Mouse (Mus musculus): Measurements from ENCODE around the gene Kdm2b. TPM values are rescaled to one million over a fixed set of nuclear protein-coding genes. Genes with fewer than 3 reads are reported as not detected.

Gene Kdm2b
- total RNA-seq, 2 experiments from 2014 or later: 32.9 to 33.7 TPM

DNA sequence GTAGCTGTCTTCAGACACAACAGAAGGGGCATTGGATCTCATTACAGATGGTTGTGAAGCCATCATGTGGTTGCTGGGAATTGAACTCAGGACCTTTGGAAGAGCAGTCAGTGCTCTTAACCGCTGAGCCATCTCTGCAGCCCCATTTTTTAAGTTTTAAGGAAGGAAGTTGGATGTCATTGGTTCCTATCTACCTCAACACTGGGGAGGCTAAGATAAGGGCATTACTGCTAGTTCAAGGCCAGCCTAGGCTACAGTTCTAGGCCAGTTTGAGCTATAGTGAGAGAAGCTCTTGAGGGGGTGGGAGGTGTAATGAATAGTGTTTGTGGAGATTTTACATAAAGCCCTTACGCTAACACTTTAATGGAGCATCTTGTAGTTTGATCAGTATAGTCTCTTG is 126.6 kb downstream of the Kdm2b start:
- no peak for DNase-seq (ENCODE audit: low spot score in 2 of 2)

DNA sequence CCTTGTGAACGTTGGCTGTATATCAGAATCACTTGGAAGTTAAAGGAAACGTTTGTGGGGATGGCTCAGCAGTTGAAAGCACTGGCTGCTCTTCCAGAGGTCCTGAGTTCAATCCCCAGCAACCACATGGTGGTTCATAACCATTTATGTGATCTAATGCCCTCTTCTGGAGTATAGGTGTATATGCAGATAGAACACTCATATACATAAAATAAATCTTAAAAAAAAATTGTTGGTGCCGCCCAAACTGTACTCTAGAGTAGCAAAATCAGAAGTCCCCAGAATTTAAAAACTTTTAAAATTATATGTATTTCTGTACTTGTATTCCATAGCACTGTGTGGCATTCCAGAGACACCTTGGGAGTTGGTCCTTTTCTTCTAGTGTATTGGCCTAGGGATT is 133.8 kb downstream of the Kdm2b start:
- no peak for DNase-seq (ENCODE audit: low spot score in 2 of 2)

DNA sequence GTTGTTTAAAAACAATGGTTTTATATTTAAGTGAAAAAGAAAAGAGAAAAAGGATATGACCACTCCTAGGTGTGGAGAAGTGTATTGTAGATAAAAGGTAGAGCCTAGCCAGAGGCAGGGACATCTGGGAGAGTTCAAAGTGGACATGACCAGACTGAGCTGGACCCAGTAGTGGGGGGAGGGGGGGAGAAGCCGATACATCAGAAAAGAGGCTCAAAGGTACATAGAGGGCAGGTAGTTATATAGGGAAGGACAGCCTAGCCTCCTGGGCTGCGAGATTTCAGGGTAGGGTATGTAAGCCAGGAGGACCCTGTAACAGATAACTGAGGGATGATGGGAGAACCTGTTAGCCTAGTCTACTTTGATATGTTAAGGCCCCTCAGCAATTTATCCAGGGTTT is 137.0 kb downstream of the Kdm2b start:
- DNase-seq (ENCODE audit: low spot score in 2 of 2): no peak

DNA sequence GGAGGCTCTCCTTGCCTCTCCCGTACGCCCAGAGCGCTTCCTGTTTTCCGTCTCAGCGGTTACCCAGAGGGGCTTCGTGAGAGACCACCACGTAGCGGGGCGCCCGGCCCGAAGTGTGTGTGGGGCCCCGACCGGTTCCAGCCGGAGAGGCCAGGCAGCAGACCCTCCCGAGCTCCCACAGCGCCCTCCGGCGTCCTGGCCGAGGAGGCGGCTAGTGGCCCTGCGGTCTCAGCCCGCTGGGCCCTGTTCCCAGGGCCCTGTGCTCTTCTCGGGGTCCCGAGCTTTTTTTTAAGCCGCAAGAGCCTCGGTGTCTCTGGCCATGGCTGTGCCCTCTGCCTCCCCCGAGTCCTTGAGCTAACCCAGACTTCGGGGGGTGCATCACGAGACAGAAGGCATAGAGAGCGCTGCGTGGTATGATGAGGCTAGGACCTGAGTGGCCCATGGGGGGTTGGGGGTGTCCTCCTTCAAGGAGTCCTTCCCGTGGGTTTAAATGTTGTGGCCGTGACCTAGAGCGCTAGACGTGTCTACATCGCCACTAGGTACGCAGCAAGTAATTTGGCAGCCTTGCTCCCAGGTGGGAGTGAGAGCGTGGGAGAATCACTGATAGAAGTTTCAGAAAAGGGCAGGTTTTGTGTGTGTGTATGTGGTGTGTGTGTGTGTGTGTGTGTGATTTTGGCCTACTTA is 139.2 kb downstream of the Kdm2b start:
- peak in 1 of 2 experiments; percentile 4 for DNase-seq (ENCODE audit: low spot score in 2 of 2)

DNA sequence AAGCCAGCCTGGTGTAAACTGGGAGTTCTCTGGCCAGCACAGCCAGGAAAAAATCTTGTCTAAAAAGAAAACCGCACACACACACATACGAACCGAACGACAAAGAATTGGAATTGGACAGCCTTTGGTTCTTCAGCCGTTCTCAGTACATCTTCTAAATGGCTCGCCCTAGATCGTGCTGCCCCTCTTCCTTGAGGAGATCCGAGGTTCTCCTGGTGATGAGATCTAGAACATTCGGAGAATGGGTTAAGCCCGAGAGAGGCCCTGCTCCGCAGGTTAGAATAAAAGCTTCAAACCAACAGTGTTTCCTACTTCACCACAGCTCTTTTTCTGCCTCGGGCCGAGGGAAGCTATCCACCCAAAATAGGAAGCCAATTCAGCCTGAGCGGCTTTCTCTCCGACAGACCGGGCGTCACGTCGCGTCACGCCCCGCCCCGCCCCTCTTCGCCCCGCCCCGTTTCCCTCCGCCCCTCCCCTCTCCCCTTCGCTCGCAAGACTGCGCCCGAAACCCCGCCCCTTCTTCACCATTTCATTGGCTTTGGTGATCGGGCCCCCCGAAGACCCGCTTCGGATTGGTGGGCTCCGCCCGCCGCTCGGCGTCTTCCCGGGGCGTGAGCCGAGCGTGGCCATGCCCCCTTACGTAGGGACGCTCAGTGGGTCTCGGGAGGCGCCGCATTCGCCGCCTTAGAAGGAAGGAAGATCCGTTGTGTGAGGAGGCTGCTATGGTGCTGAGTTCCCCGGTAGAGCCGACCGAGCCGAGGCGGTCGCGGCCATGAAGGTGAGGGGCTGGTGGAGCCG is 139.9 kb downstream of the Kdm2b start, which contains the start of gene Rnf34:
Gene Rnf34, plus strand, starts transcription at position 528 of the 798 bp plus-strand sequence.
- DNase-seq (ENCODE audit: low spot score in 2 of 2): peak; percentile 82 to 95

DNA sequence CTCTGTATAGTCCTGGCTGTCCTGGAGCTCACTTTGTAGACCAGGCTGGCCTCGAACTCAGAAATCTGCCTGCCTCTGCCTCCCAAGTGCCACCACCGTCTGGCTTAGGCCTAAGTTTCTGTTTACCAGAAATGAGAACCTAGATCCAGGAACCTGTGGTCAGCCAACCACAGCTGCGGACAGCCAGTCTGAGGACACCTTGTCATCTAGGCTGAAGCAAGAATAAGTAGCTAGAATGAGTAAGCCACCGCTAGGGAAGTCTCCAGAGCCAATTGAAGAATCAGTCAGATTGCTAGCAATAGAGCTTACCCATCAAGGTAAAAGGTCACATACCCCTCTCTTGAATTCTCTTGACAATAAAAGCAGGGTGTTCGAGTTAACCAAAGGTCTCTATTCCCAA is 145.8 kb downstream of the Kdm2b start:
- no peak for DNase-seq (ENCODE audit: low spot score in 2 of 2)

DNA sequence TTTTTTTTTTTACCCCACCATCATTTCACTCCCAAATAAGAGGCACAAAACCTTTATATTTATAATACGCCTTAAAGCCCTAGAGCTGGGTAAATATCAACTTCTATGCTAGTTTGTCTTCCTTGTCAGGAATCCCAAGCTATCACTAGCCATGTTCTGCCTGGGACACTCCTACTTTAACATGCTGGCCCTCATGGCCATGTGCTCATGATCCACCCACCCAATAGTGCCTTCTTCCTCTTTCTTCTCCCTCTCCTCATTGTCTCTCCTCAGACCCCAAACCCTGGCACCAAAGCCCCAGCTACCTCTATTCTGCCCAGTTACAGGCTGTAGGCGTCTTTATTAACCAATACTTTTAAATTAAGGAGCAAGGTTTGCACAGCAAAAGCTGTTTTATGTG is 148.5 kb downstream of the Kdm2b start:
- no peak for DNase-seq (ENCODE audit: low spot score in 2 of 2)

DNA sequence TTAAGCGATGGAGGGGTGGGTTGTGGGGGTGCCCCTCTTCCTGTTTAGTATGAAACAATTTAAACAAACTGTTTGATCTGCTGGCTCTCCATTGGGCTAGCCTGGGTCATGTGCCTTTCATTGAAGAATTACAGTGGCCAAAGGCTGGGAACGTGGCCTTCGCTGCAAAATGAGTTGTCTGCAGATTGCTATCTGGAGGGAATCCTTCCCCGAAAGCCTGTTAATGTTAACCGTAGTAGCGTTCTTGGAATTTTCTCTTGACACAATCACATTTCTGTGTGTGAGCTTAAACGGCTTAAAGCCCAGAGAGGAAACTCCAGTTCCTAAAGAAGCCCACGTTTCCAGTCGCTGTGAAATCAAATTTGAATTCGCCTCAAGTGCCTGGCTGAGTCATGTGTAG is 156.6 kb downstream of the Kdm2b start:
- DNase-seq (ENCODE audit: low spot score in 2 of 2): no peak

DNA sequence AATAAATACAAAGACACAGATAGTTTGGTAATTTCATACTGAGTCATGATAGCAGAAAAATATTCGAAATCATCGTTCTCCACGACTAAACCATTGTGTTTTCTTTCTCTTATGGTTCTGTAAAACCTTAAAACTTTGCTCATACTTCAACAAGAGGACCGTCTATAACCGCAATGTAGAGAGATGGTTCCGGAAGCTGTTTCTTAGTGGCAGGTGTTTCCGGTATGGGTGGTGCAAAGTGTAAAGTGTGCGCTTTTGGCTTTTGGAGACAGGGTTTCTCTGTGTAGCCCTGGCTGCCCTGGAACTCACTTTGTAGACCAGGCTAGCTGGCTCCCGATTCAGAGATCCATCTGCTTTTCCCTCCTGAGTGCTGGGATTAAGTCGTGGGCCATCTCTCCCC is 157.1 kb downstream of the Kdm2b start:
- no peak for DNase-seq (ENCODE audit: low spot score in 2 of 2)

DNA sequence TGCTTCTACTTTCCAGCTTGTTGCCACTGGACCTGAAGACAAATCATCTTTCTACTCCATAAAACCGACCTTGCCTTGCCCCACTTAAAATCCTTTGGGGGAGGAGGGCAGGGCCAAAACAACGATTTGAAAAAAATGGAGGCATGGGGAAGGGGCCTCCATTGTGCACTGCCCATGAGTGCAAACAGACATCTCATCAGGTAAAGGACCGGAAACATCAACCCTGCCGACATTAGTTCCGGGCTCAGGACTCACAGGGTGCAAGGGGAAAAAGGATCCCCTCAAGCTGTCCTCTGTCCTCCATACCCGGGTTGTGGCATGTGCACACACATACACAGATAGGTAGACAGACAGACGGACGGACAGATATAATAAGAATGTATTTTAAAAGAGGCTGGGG is 164.5 kb downstream of the Kdm2b start:
- no peak for DNase-seq (ENCODE audit: low spot score in 2 of 2)

DNA sequence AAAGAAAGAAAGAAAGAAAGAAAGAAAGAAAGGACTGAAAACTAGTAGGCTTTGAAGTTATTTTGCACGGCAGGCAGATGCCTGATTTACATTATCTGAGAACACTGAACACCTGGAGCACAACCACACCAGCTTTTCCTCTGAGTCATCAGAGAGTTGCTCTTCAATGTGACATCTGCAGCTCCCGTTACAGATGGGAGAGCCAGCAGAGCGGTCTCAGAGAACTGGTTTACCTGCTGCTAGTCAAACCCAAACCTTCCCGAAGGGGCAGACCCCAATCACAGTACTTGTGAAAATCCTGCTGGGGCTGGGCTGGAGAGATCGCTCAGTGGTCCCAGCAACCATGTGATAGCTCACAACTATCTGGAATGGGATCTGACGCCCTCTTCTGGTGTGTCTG is 165.2 kb downstream of the Kdm2b start:
- no peak for DNase-seq (ENCODE audit: low spot score in 2 of 2)

DNA sequence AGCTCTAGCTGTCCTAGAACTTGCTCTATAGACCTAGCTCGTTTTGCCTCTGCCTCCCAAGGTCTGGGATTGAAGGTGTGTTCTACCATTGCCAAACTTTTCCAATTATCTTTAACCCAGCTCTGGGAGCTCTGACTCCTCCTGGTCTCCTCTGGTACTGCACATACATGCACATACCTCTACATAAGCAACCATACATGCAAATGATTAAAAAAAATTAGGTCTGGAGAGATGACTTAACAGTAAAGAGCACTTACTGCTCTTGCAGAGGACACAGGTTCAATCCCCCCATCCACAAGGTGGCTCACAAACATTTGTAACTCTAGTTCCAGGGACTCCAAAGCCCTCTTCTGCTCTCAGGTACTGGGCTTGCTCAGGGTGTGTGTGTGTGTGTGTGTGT is 165.6 kb downstream of the Kdm2b start:
- no peak for DNase-seq (ENCODE audit: low spot score in 2 of 2)

DNA sequence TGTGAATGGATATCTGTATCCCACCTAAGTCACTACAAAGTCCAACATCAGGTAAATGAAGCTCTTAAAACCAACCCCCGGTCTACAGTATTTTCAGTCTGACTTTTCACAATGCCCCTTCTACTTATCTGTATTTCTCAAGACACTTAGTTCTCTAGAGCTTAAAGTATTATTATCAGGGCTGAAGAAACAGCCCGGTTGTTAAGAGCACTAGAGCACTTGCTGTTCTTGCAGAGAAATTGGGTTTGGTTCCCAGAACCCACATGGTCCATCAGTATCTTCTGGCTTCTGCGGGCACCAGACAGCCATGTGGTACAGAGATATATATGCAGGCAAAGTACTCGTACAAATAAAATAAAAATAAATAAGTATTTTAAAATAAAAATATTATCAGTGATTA is 167.2 kb downstream of the Kdm2b start:
- no peak for DNase-seq (ENCODE audit: low spot score in 2 of 2)

DNA sequence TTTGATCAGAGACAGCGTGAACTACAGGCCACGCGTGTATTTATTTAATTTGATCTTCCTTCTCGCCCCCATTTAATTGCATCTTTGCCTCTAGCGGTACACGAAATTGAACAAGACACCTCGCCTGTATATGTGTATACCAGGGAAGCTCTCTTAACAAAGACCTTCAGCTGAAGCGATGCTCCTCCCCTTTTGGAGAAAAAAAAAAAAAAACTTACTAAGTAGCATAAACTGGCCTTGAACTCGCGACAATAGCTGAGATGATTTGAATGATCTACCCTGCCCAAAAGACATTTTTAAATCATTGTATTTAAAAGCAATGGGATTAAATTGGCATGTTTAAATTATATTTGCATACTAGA is 168.1 kb downstream of the Kdm2b start:
- no peak for DNase-seq (ENCODE audit: low spot score in 2 of 2)

DNA sequence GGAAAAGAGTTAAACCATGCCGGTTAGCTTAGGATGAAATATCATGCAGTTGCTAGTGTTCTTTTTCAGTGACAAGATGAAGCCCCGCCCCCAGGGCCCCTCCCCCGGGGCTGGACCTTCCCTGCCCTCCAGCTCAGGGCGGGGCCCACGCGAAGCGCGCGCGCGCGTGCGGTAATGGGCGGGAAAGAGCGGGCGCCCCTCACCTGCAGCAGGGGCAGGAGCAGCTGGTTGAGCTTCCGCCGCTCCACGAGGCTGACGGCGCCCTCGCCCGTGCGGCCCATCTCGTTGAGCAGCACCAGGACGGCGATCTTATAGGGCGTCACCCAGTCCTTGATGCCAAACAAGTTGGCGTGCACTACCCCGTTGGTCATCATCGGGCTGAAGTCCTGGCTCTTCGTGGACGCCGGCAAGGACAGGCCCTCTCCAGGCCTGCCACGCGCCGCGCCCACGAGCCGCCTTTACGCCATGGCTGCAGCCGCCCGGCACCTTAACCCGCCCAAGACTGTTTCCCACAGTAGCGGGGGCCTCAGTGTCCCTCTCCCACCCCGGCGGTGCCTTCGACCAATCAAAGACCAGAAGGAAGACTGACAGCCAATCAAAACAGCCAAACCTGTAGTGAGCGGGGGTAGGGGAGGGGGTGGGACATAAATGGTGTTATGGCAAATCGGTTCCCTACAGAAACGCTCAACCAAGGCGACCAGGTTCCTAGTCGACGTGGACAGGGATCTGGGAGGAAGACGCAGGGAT is 168.7 kb downstream of the Kdm2b start, which contains the start of gene Anapc5:
Gene Anapc5, minus strand, starts transcription at position 563 of the 747 bp plus-strand sequence.
- DNase-seq (ENCODE audit: low spot score in 2 of 2): peak; percentile 69 to 88

Other genes with a start within 250 kb of the Kdm2b start
- 10 to 100 TPM; 31.5 to 36.3 TPM for gene Camkk2, start 210.4 kb downstream of the Kdm2b start, total RNA-seq (2021)
- gene Anapc5, start 168.5 kb downstream of the Kdm2b start, total RNA-seq (2021): 100 to 1,000 TPM; 308 to 320 TPM
- gene Rnf34, start 139.8 kb downstream of the Kdm2b start, total RNA-seq (2021): 10 to 100 TPM; 21.1 to 24.5 TPM
- 10 to 100 TPM; 12.6 to 14.1 TPM for gene Orai1, start 25.3 kb upstream of the Kdm2b start, total RNA-seq (2021)
- gene Morn3, start 57.2 kb upstream of the Kdm2b start, total RNA-seq (2021): not detected
- gene Tmem120b, start 78.6 kb upstream of the Kdm2b start, total RNA-seq (2021): 10 to 100 TPM; 11.4 to 12.2 TPM
- gene Rhof, start 142.9 kb upstream of the Kdm2b start, total RNA-seq (2021): 1 to 10 TPM; 1.8 TPM
- gene Setd1b, start 152.4 kb upstream of the Kdm2b start, total RNA-seq (2021): 10 to 100 TPM; 36.8 to 37.2 TPM
- 10 to 100 TPM; 36.0 to 36.5 TPM for gene Psmd9, start 179.6 kb upstream of the Kdm2b start, total RNA-seq (2021)
- 10 to 100 TPM in 1 of 2 experiments, 1 to 10 TPM in 1; 2.2 to 48.2 TPM for gene Hpd, start 192.9 kb upstream of the Kdm2b start, total RNA-seq (2021)

Data from adrenal gland, postnatal 4 days (tissue).